Mouse (Mus musculus) liver (tissue): ENCODE measurements around the gene Syncrip.
A peak's percentile ranks its signal among the peaks of the same experiment; 100 is the strongest.
"Not testable (repeated sequence)": the region's sequence is repeated elsewhere in the genome, so short reads cannot be mapped to it uniquely, and the experiment has no call there.

Source experiments
- DNase-seq: peaks from one replicate; pipeline ENCODE4 v3.0.0-alpha.2; 2020; ENCODE audit warnings: mixed read lengths

Gene Syncrip

GRCm38 (mm10) chr9:88481791-88482160, 598 bp downstream of the Syncrip start:
- DNase-seq, result no peak

- peak; percentile 71 for DNase-seq
Observed at GRCm38 (mm10) chr9:88481061-88481790, 1.1 kb downstream of the Syncrip start.

GRCm38 (mm10) chr9:88480120-88480519, 2.3 kb downstream of the Syncrip start:
- no peak for DNase-seq

GRCm38 (mm10) chr9:88476138-88476537, 6.2 kb downstream of the Syncrip start:
- no peak for DNase-seq

GRCm38 (mm10) chr9:88461017-88461416, 21.4 kb downstream of the Syncrip start:
- DNase-seq, result not testable (repeated sequence)

- no peak for DNase-seq
Observed at GRCm38 (mm10) chr9:88439991-88440390, 42.4 kb downstream of the Syncrip start.

- DNase-seq, result no peak
Observed at GRCm38 (mm10) chr9:88439238-88439600, 43.2 kb downstream of the Syncrip start.

- DNase-seq, result peak; percentile 96
Observed at GRCm38 (mm10) chr9:88438555-88439237, 43.7 kb downstream of the Syncrip start, which contains the start of gene Snx14. TSS of gene Snx14 (minus strand) at chr9:88438958.

- no peak for DNase-seq
Observed at GRCm38 (mm10) chr9:88438237-88438554, 44.2 kb downstream of the Syncrip start.

GRCm38 (mm10) chr9:88437342-88438236, 44.8 kb downstream of the Syncrip start:
- DNase-seq, result no peak

- no peak for DNase-seq
Observed at GRCm38 (mm10) chr9:88424356-88424755, 58.0 kb downstream of the Syncrip start.

- DNase-seq, result no peak
Observed at GRCm38 (mm10) chr9:88422428-88422827, 59.9 kb downstream of the Syncrip start.

- DNase-seq, result no peak
Observed at GRCm38 (mm10) chr9:88416752-88417151, 65.6 kb downstream of the Syncrip start.

- no peak for DNase-seq
Observed at GRCm38 (mm10) chr9:88409978-88410377, 72.4 kb downstream of the Syncrip start.

- no peak for DNase-seq
Observed at GRCm38 (mm10) chr9:88404515-88404914, 77.9 kb downstream of the Syncrip start.

- peak; percentile 67 for DNase-seq
Observed at GRCm38 (mm10) chr9:88404088-88404487, 78.3 kb downstream of the Syncrip start.

GRCm38 (mm10) chr9:88398461-88398860, 83.9 kb downstream of the Syncrip start:
- no peak for DNase-seq
